Mouse (Mus musculus): ENCODE results near the gene Dtnbp1. TPM values are rescaled to one million over a fixed set of nuclear protein-coding genes. Genes with fewer than 3 reads are reported as not detected.

Dtnbp1 gene
- polyA plus RNA-seq, 1 experiment from 2014 or later = 140 TPM

DNA sequence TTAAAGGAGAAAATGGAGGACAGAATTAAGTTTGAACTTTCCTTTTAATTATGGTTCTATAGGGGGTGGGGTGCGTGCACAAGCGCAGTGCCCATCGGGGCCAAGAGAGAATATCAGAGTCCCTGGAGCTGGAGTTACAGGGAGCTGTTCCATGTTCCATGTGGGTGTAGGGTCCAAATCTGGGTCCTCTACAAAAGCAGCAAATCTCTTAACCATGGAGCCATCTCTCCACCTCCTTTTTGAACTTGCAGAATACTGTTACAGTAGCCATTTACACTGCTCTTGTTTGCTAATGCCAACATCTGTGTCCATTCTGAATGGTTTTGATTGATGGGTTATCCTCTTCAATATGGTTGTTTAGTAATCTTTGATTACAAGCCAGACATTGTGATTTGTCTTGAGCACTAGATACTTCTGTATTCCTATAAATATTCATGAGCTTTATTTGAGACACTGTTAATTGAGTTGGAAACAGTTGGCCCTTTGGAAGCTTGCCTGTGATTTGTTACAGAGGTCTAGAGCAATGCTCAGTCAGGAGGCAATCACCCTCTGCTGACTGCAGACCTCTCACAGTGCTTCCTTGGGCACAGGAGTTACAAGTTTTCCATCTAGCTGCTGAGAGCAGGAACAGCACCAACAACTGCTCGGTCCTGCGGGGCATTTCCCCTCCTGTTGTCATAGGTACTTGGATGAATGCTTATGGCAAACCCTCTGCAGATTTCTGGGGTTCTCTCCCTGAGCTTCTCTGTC is 41.2 kb downstream of the Dtnbp1 start:
- no peaks in the 10 kb centered on the region for H3K9me3 ChIP-seq
- WGBS = 60% methylated on average over 5 of the region's 5 CpGs
- no peak overlapping the region for H3K4me2 ChIP-seq
- H3K4me1 ChIP-seq (replicated peaks) = peaks cover 8% of the 10 kb centered on the region; the same call in 1 of the 2 replicates
- H3K27me3 ChIP-seq = no peaks in the 10 kb centered on the region
- H3K27ac ChIP-seq (replicated peaks) = no peak overlapping the region
- H3K4me3 ChIP-seq = no peak overlapping the region
- 0 out of 2 replicates have a peak, but pooled peaks cover 5% of the 10 kb centered on the region for H3K36me3 ChIP-seq
- ATAC-seq (ENCODE audit: low FRiP score, low read depth) = peak; percentile 79
- no peak overlapping the region for H3K9ac ChIP-seq

DNA sequence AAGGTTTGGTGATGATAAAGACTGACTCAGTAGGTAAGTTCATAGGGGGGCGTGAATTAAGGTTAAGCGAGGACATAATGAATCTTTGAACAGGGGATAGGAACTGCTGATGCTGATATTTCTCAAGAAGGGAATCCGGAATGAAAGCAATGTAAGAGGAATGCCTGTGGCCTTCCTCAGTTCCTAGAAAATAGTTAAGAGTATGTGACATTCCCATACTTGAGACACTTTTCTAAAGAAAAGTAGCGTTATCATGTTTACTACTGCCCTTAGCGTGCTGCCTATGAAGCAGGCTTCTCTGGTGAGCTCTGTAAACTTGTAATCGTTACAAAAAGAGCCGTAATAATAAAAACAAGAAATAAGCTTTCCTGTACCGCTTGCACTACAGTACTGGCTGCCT is 44.9 kb downstream of the Dtnbp1 start:
- Histone ChIP-seq H3K4me1 (replicated peaks) (peaks cover 8% of the 10 kb centered on the region; the same call in 1 of the 2 replicates), H3K9me3 (no peaks in the 10 kb centered on the region), H3K27me3 (no peaks in the 10 kb centered on the region), H3K9ac (no peak overlapping the region), H3K27ac (replicated peaks) (no peak overlapping the region), H3K4me2 (no peak overlapping the region), H3K4me3 (no peak overlapping the region), H3K36me3 (0 out of 2 replicates have a peak, but pooled peaks cover 5% of the 10 kb centered on the region)
- WGBS = 94% methylated on average over 8 of the region's 8 CpGs
- no peak for ATAC-seq (ENCODE audit: low FRiP score, low read depth)

- WGBS = 97% methylated on average over 6 of the region's 6 CpGs
- ATAC-seq (ENCODE audit: low FRiP score, low read depth) = no peak
Measured at GRCm38 (mm10) chr13:44955781-44956180, 46.2 kb downstream of the Dtnbp1 start.

DNA sequence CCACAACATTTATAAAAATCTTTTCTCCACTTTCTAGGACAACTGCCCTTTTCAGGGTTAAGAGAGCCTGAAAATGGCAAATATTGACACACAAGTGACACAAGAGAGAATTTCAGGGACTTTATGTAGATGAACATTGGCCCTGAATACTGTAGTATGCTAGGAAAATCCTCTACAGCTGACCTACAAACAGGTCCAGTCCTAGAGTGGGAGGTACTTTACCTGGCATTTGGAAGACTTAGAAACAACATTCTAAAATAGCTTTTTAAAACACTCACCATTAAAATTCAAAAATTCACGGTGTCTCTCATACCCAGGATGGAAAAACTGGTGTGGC is 47.7 kb downstream of the Dtnbp1 start:
- H3K36me3 ChIP-seq = 0 out of 2 replicates have a peak, but pooled peaks cover 5% of the 10 kb centered on the region
- ATAC-seq (ENCODE audit: low FRiP score, low read depth) = no peak
- no peaks in the 10 kb centered on the region for H3K4me1 ChIP-seq (replicated peaks)
- H3K9ac ChIP-seq = no peak overlapping the region
- H3K4me2 ChIP-seq = no peak overlapping the region
- no peak overlapping the region for H3K27ac ChIP-seq (replicated peaks)
- H3K9me3 ChIP-seq = no peaks in the 10 kb centered on the region
- WGBS = 93% methylated on average over 1 of the region's 1 CpGs
- no peak overlapping the region for H3K4me3 ChIP-seq
- H3K27me3 ChIP-seq = no peaks in the 10 kb centered on the region

More at GRCm38 (mm10) chr13:44955781-44956180, 46.2 kb downstream of the Dtnbp1 start:
- H3K27me3 ChIP-seq = no peaks in the 10 kb centered on the region
- 0 out of 2 replicates have a peak, but pooled peaks cover 5% of the 10 kb centered on the region for H3K36me3 ChIP-seq
- H3K4me2 ChIP-seq = no peak overlapping the region
- H3K9ac ChIP-seq = no peak overlapping the region
- 0 out of 2 replicates have a peak, but pooled peaks cover 3% of the 10 kb centered on the region for H3K4me1 ChIP-seq (replicated peaks)
- no peaks in the 10 kb centered on the region for H3K9me3 ChIP-seq
- H3K4me3 ChIP-seq = no peak overlapping the region
- no peak overlapping the region for H3K27ac ChIP-seq (replicated peaks)

- WGBS = 80% methylated on average over 8 of the region's 8 CpGs
- H3K36me3 ChIP-seq = 0 out of 2 replicates have a peak, but pooled peaks cover 5% of the 10 kb centered on the region
- no peaks in the 10 kb centered on the region for H3K9me3 ChIP-seq
- no peak overlapping the region for H3K4me2 ChIP-seq
- no peak for ATAC-seq (ENCODE audit: low FRiP score, low read depth)
- no peak overlapping the region for H3K4me3 ChIP-seq
- H3K27ac ChIP-seq (replicated peaks) = no peak overlapping the region
- H3K4me1 ChIP-seq (replicated peaks) = no peaks in the 10 kb centered on the region
- no peaks in the 10 kb centered on the region for H3K27me3 ChIP-seq
- no peak overlapping the region for H3K9ac ChIP-seq
Measured at GRCm38 (mm10) chr13:44953546-44954231, 48.3 kb downstream of the Dtnbp1 start.

- Histone ChIP-seq H3K9me3 (no peaks in the 10 kb centered on the region), H3K4me1 (replicated peaks) (peaks cover 8% of the 10 kb centered on the region), H3K9ac (no peak overlapping the region), H3K27ac (replicated peaks) (no peak overlapping the region), H3K27me3 (no peaks in the 10 kb centered on the region), H3K36me3 (0 out of 2 replicates have a peak, but pooled peaks cover 5% of the 10 kb centered on the region), H3K4me2 (no peak overlapping the region), H3K4me3 (no peak overlapping the region)
- WGBS = 79% methylated on average over 10 of the region's 10 CpGs
- no peak for ATAC-seq (ENCODE audit: low FRiP score, low read depth)
Measured at GRCm38 (mm10) chr13:44952393-44953086, 49.4 kb downstream of the Dtnbp1 start.

- H3K4me3 ChIP-seq = no peak overlapping the region
- no peak overlapping the region for H3K9ac ChIP-seq
- no peak overlapping the region for H3K27ac ChIP-seq (replicated peaks)
- H3K36me3 ChIP-seq = no peaks in the 10 kb centered on the region
- 91% methylated on average over 16 of the region's 16 CpGs for WGBS
- ATAC-seq (ENCODE audit: low FRiP score, low read depth) = no peak
- peaks cover 38% of the 10 kb centered on the region for H3K4me1 ChIP-seq (replicated peaks)
- no peak overlapping the region for H3K4me2 ChIP-seq
- no peaks in the 10 kb centered on the region for H3K9me3 ChIP-seq
- no peaks in the 10 kb centered on the region for H3K27me3 ChIP-seq
Measured at GRCm38 (mm10) chr13:44948320-44949250, 53.4 kb downstream of the Dtnbp1 start.

- H3K9ac ChIP-seq = peak overlapping the region; percentile 63
- no peaks in the 10 kb centered on the region for H3K9me3 ChIP-seq
- H3K4me1 ChIP-seq (replicated peaks) = peaks cover 52% of the 10 kb centered on the region
- peak overlapping the region; percentile 92 for H3K27ac ChIP-seq (replicated peaks)
- peak overlapping the region; percentile 67 for H3K4me2 ChIP-seq
- no peaks in the 10 kb centered on the region for H3K27me3 ChIP-seq
- no peaks in the 10 kb centered on the region for H3K36me3 ChIP-seq
- peak; percentile 80 for ATAC-seq (ENCODE audit: low FRiP score, low read depth)
- WGBS = 8% methylated on average over 8 of the region's 8 CpGs
- peak overlapping the region; percentile 48 for H3K4me3 ChIP-seq
Measured at GRCm38 (mm10) chr13:44946880-44947635, 54.9 kb downstream of the Dtnbp1 start.

DNA sequence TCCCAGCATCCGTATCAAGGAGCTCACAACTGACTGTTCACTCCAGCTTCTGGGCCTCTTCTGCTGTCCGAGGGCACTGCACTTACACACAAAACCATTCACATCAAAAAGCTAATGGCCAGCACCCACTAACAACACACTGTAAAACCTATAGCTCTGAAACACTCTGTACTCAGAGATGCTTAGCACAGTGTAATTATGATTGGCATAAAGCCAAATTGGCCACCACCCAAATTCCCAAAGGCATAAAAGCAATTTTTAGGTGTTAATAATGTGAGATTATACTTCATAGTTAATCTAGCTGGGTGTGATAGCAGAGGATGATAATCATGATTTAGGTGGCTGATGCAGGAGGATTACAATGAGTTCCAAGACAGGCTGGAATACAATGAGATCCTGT is 58.3 kb downstream of the Dtnbp1 start:
- Histone ChIP-seq H3K27me3 (no peaks in the 10 kb centered on the region), H3K9ac (no peak overlapping the region), H3K27ac (replicated peaks) (no peak overlapping the region), H3K36me3 (no peaks in the 10 kb centered on the region), H3K4me3 (no peak overlapping the region), H3K9me3 (no peaks in the 10 kb centered on the region), H3K4me2 (no peak overlapping the region), H3K4me1 (replicated peaks) (peaks cover 59% of the 10 kb centered on the region)
- 76% methylated on average over 2 of the region's 2 CpGs for WGBS
- no peak for ATAC-seq (ENCODE audit: low FRiP score, low read depth)

- no peak for ATAC-seq (ENCODE audit: low FRiP score, low read depth)
- Histone ChIP-seq H3K9ac (no peak overlapping the region), H3K4me1 (replicated peaks) (peaks cover 29% of the 10 kb centered on the region), H3K4me2 (no peak overlapping the region), H3K9me3 (no peaks in the 10 kb centered on the region), H3K4me3 (no peak overlapping the region), H3K36me3 (no peaks in the 10 kb centered on the region), H3K27ac (replicated peaks) (no peak overlapping the region), H3K27me3 (no peaks in the 10 kb centered on the region)
- 70% methylated on average over 8 of the region's 8 CpGs for WGBS
Measured at GRCm38 (mm10) chr13:44939326-44940035, 62.5 kb downstream of the Dtnbp1 start.

All from hindbrain, embryonic 15.5 days (tissue).